Mouse (Mus musculus) limb, embryonic 12.5 days (tissue): ENCODE results near the gene Cabp7. TPM values are rescaled to one million over a fixed set of nuclear protein-coding genes. Genes with fewer than 3 reads are reported as not detected.

Experiments
- ATAC-seq: fragments of 200-750 bp; cut with Nextera tagmentation; 2 replicates; pipeline ENCODE4 v1.8.0; 2017; ENCODE audit warnings: low read depth, moderate TSS enrichment; ENCODE audit not compliant: insufficient number of reproducible peaks, insufficient read depth, low FRiP score, low TSS enrichment
- H3K27ac ChIP-seq: fragments of 300-500 bp; sonication (generic); 2 replicates; pipeline ENCODE4 v1.5.1; 2016; ENCODE audit warnings: mild to moderate bottlenecking, moderate library complexity
- H3K27me3 ChIP-seq: fragments of 300-500 bp; sonication (generic); 2 replicates; pipeline ENCODE4 v1.6.1; 2016; ENCODE audit warnings: mild to moderate bottlenecking, moderate library complexity
- H3K36me3 ChIP-seq: fragments of 300-500 bp; sonication (generic); 2 replicates; pipeline ENCODE4 v1.6.1; 2016; ENCODE audit warnings: mild to moderate bottlenecking, moderate library complexity
- H3K4me1 ChIP-seq: fragments of 300-500 bp; sonication (generic); replicated peaks from 2 replicates; pipeline ENCODE4 v1.6.1; 2016
- H3K4me2 ChIP-seq: fragments of 300-500 bp; sonication (generic); 2 replicates; pipeline ENCODE4 v1.6.1; 2016; ENCODE audit warnings: mild to moderate bottlenecking, moderate library complexity
- H3K4me3 ChIP-seq: fragments of 300-500 bp; sonication (generic); replicated peaks from 2 replicates; pipeline ENCODE4 v1.5.1; 2016; ENCODE audit warnings: mild to moderate bottlenecking
- H3K9ac ChIP-seq: fragments of 300-500 bp; sonication (generic); replicated peaks from 2 replicates; pipeline ENCODE4 v1.6.1; 2016; ENCODE audit warnings: mild to moderate bottlenecking, moderate library complexity
- H3K9me3 ChIP-seq: fragments of 300-500 bp; sonication (generic); 2 replicates; pipeline ENCODE4 v1.6.1; 2016; ENCODE audit warnings: mild to moderate bottlenecking, moderate library complexity
- WGBS: fragments of 180-500 bp; shearing (Covaris S2); methylation state at CpG from one replicate; pipeline ENCODE4 v1.1.7; 2016; 5-methylcytosine and 5-hydroxymethylcytosine counted together
- polyA plus RNA-seq: library from polyadenylated mRNA; unstranded; fragments of >200 nt; fragmentation: Nextera tagmentation; extraction: Ambion mirVana; gene quantifications from 2 replicates; pipeline ENCODE4 v1.2.1, GENCODE M21; 2016

The Cabp7 gene
- polyA plus RNA-seq, 1 experiment from 2014 or later, result 0.08 TPM

GRCm38 (mm10) chr11:4750263-4750662, 3.7 kb upstream of the Cabp7 start:
- H3K9ac ChIP-seq, result no peak overlapping the region
- WGBS, result 4% methylated on average over 9 of the region's 9 CpGs
- H3K4me3 ChIP-seq, result no peak overlapping the region
- H3K27ac ChIP-seq, result no peak overlapping the region
- H3K4me1 ChIP-seq, result peaks cover 24% of the 10 kb centered on the region
- H3K36me3 ChIP-seq, result no peaks in the 10 kb centered on the region
- no peak for ATAC-seq
- peaks cover 81% of the 10 kb centered on the region for H3K27me3 ChIP-seq
- peaks cover 6% of the 10 kb centered on the region; the same call in 1 of the 2 replicates for H3K9me3 ChIP-seq
- H3K4me2 ChIP-seq, result no peak overlapping the region

GRCm38 (mm10) chr11:4747285-4747684, 707 bp upstream of the Cabp7 start:
- peak overlapping the region; percentile 53 for H3K4me3 ChIP-seq
- peaks cover 97% of the 10 kb centered on the region for H3K27me3 ChIP-seq
- H3K4me2 ChIP-seq, result peak overlapping the region; percentile 97
- H3K27ac ChIP-seq, result no peak overlapping the region
- H3K9ac ChIP-seq, result peak overlapping the region; percentile 44; the same call in 1 of the 2 replicates
- H3K4me1 ChIP-seq, result peaks cover 18% of the 10 kb centered on the region
- H3K9me3 ChIP-seq, result no peaks in the 10 kb centered on the region
- 2% methylated on average over 12 of the region's 12 CpGs for WGBS
- no peaks in the 10 kb centered on the region for H3K36me3 ChIP-seq
- ATAC-seq, result no peak

GRCm38 (mm10) chr11:4745969-4746368, 609 bp downstream of the Cabp7 start:
- Histone ChIP-seq H3K4me2 (peak overlapping the region; percentile 97), H3K36me3 (no peaks in the 10 kb centered on the region), H3K9me3 (no peaks in the 10 kb centered on the region), H3K4me1 (peaks cover 18% of the 10 kb centered on the region), H3K27me3 (peaks cover 99% of the 10 kb centered on the region), H3K4me3 (peak overlapping the region; percentile 53), H3K27ac (no peak overlapping the region), H3K9ac (peak overlapping the region; percentile 44; the same call in 1 of the 2 replicates)
- WGBS, result under 1% methylated on average over 36 of the region's 39 CpGs
- no peak for ATAC-seq

GRCm38 (mm10) chr11:4744691-4745090, 1.9 kb downstream of the Cabp7 start:
- WGBS, result 65% methylated on average over 6 of the region's 6 CpGs
- peaks cover 95% of the 10 kb centered on the region for H3K27me3 ChIP-seq
- H3K36me3 ChIP-seq, result no peaks in the 10 kb centered on the region
- no peak for ATAC-seq
- no peak overlapping the region for H3K9ac ChIP-seq
- no peak overlapping the region for H3K27ac ChIP-seq
- peaks cover 18% of the 10 kb centered on the region for H3K4me1 ChIP-seq
- H3K9me3 ChIP-seq, result no peaks in the 10 kb centered on the region
- no peak overlapping the region for H3K4me3 ChIP-seq
- H3K4me2 ChIP-seq, result no peak overlapping the region

- no peak overlapping the region for H3K27ac ChIP-seq
- 55% methylated on average over 5 of the region's 5 CpGs for WGBS
- H3K9me3 ChIP-seq, result no peaks in the 10 kb centered on the region
- 0 out of 2 replicates have a peak, but pooled peaks cover under 1% of the 10 kb centered on the region for H3K36me3 ChIP-seq
- H3K27me3 ChIP-seq, result peaks cover 62% of the 10 kb centered on the region
- ATAC-seq, result no peak
- no peak overlapping the region for H3K4me2 ChIP-seq
- H3K4me1 ChIP-seq, result peaks cover 7% of the 10 kb centered on the region
- H3K4me3 ChIP-seq, result no peak overlapping the region
- H3K9ac ChIP-seq, result no peak overlapping the region
Observed at GRCm38 (mm10) chr11:4740785-4741184, 5.8 kb downstream of the Cabp7 start.

GRCm38 (mm10) chr11:4738719-4739118, 7.9 kb downstream of the Cabp7 start:
- Histone ChIP-seq H3K9me3 (no peaks in the 10 kb centered on the region), H3K36me3 (0 out of 2 replicates have a peak, but pooled peaks cover 4% of the 10 kb centered on the region), H3K27ac (no peak overlapping the region), H3K4me1 (peaks cover 12% of the 10 kb centered on the region; the same call in 1 of the 2 replicates), H3K4me3 (no peak overlapping the region), H3K4me2 (no peak overlapping the region), H3K9ac (no peak overlapping the region), H3K27me3 (peaks cover 42% of the 10 kb centered on the region)
- no peak for ATAC-seq
- 95% methylated on average over 16 of the region's 16 CpGs for WGBS

GRCm38 (mm10) chr11:4737682-4738081, 8.9 kb downstream of the Cabp7 start:
- 83% methylated on average over 10 of the region's 10 CpGs for WGBS
- Histone ChIP-seq H3K27me3 (peaks cover 31% of the 10 kb centered on the region), H3K4me1 (peaks cover 12% of the 10 kb centered on the region; the same call in 1 of the 2 replicates), H3K9me3 (no peaks in the 10 kb centered on the region), H3K4me2 (no peak overlapping the region), H3K36me3 (peaks cover 7% of the 10 kb centered on the region; the same call in 1 of the 2 replicates), H3K27ac (no peak overlapping the region), H3K4me3 (no peak overlapping the region), H3K9ac (no peak overlapping the region)
- ATAC-seq, result no peak

GRCm38 (mm10) chr11:4736355-4736754, 10.2 kb downstream of the Cabp7 start:
- H3K9ac ChIP-seq, result no peak overlapping the region
- no peak overlapping the region for H3K27ac ChIP-seq
- H3K9me3 ChIP-seq, result no peaks in the 10 kb centered on the region
- no peak for ATAC-seq
- whole genome bisulfite sequencing, result 41% methylated on average over 6 of the region's 6 CpGs
- no peak overlapping the region for H3K4me2 ChIP-seq
- peaks cover 18% of the 10 kb centered on the region for H3K27me3 ChIP-seq
- peaks cover 12% of the 10 kb centered on the region; the same call in 1 of the 2 replicates for H3K4me1 ChIP-seq
- H3K36me3 ChIP-seq, result peaks cover 13% of the 10 kb centered on the region; the same call in 1 of the 2 replicates
- H3K4me3 ChIP-seq, result no peak overlapping the region

GRCm38 (mm10) chr11:4734179-4734578, 12.4 kb downstream of the Cabp7 start:
- H3K27me3 ChIP-seq, result peaks cover 1% of the 10 kb centered on the region; the same call in 1 of the 2 replicates
- peaks cover 13% of the 10 kb centered on the region; the same call in 1 of the 2 replicates for H3K36me3 ChIP-seq
- H3K4me3 ChIP-seq, result no peak overlapping the region
- no peak overlapping the region for H3K9ac ChIP-seq
- no peaks in the 10 kb centered on the region for H3K9me3 ChIP-seq
- no peak overlapping the region for H3K4me2 ChIP-seq
- H3K27ac ChIP-seq, result no peak overlapping the region
- WGBS, result 29% methylated on average over 12 of the region's 12 CpGs
- H3K4me1 ChIP-seq, result peaks cover 12% of the 10 kb centered on the region
- no peak for ATAC-seq

GRCm38 (mm10) chr11:4731781-4732180, 14.8 kb downstream of the Cabp7 start:
- no peaks in the 10 kb centered on the region for H3K27me3 ChIP-seq
- no peak for ATAC-seq
- H3K36me3 ChIP-seq, result peaks cover 13% of the 10 kb centered on the region; the same call in 1 of the 2 replicates
- H3K4me3 ChIP-seq, result no peak overlapping the region
- WGBS, result 64% methylated on average over 7 of the region's 7 CpGs
- H3K9me3 ChIP-seq, result no peaks in the 10 kb centered on the region
- H3K27ac ChIP-seq, result no peak overlapping the region
- no peak overlapping the region for H3K9ac ChIP-seq
- peaks cover 12% of the 10 kb centered on the region for H3K4me1 ChIP-seq
- no peak overlapping the region for H3K4me2 ChIP-seq

GRCm38 (mm10) chr11:4730913-4731312, 15.7 kb downstream of the Cabp7 start:
- H3K9me3 ChIP-seq, result no peaks in the 10 kb centered on the region
- no peak overlapping the region for H3K9ac ChIP-seq
- H3K4me3 ChIP-seq, result no peak overlapping the region
- H3K27ac ChIP-seq, result no peak overlapping the region
- no peaks in the 10 kb centered on the region for H3K27me3 ChIP-seq
- no peak for ATAC-seq
- peaks cover 11% of the 10 kb centered on the region for H3K4me1 ChIP-seq
- no peak overlapping the region for H3K4me2 ChIP-seq
- peaks cover 22% of the 10 kb centered on the region for H3K36me3 ChIP-seq
- 65% methylated on average over 5 of the region's 5 CpGs for WGBS

- H3K9ac ChIP-seq, result no peak overlapping the region
Observed at GRCm38 (mm10) chr11:4730096-4730495, 16.5 kb downstream of the Cabp7 start.

More at GRCm38 (mm10) chr11:4730096-4730495, 16.5 kb downstream of the Cabp7 start:
- ATAC-seq, result no peak
- Histone ChIP-seq H3K36me3 (peaks cover 26% of the 10 kb centered on the region), H3K27me3 (no peaks in the 10 kb centered on the region), H3K9me3 (no peaks in the 10 kb centered on the region), H3K4me3 (no peak overlapping the region), H3K27ac (peak overlapping the region; percentile 50; the same call in 1 of the 2 replicates), H3K4me1 (peaks cover 3% of the 10 kb centered on the region; the same call in 1 of the 2 replicates), H3K4me2 (no peak overlapping the region)
- 69% methylated on average over 6 of the region's 6 CpGs for WGBS
